Mouse (Mus musculus) spleen, adult 2 months (tissue): ENCODE data around the gene Kansl2.

ENCODE experiments used
- CTCF ChIP-seq: fragments of 200-500 bp; IDR thresholded peaks from 2 replicates; pipeline ENCODE4 v1.5.1; 2011; ENCODE audit warnings: mild to moderate bottlenecking, inconsistent platforms; ENCODE audit not compliant: insufficient read depth, insufficient read length, insufficient replicate concordance; ENCODE audit errors: extremely low read depth
- POLR2A ChIP-seq: fragments of 200-500 bp; IDR thresholded peaks from 2 replicates; pipeline ENCODE4 v1.6.1; 2011; ENCODE audit warnings: low read depth, low read length, inconsistent platforms

- no peak for TF ChIP-seq CTCF
- no peak for TF ChIP-seq POLR2A
Observed at GRCm38 (mm10) chr15:98528066-98528563, 5.9 kb downstream of the Kansl2 start.
